Mouse (Mus musculus): ENCODE results near the gene Smyd3. TPM values are rescaled to one million over a fixed set of nuclear protein-coding genes. Genes with fewer than 3 reads are reported as not detected.

The Smyd3 gene
- polyA plus RNA-seq, 1 experiment from 2014 or later, result 18.3 TPM

DNA sequence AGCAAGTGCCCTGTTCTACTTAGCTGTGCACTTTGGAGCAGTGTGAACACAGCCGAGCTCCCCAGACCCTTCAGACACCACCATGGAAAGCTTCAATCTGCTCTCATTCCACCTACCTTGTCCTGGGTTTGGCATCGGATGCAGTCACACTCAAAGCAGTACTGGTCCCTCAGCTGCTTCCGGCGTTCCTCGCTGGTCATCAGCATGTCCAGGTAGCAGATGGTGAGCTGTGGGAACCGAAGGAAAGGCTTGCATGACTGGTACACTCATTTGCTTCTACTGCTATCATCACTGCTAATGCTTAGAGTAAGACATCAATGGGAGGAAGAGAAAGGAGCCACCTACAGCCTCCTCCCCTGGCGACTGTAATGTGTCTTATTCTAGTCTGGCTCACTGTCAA is 431.6 kb downstream of the Smyd3 start:
- no peak for TF ChIP-seq CTCF (IDR thresholded peaks at IDR 0.05; ENCODE audit: low read depth)
- Histone ChIP-seq H3K4me3 (replicated peaks; ENCODE audit: low read depth, low read length) (no peak overlapping the region), H3K4me2 (ENCODE audit: low read length) (no peak overlapping the region), H3K36me3 (ENCODE audit: insufficient read depth, low read length) (no peaks in the 10 kb centered on the region), H3K9ac (ENCODE audit: low read depth, low read length) (no peak overlapping the region), H3K27ac (no peak overlapping the region), H3K9me3 (replicated peaks; ENCODE audit: low read length) (no peaks in the 10 kb centered on the region), H3K27me3 (ENCODE audit: insufficient read depth, low read length) (no peaks in the 10 kb centered on the region), H3K4me1 (replicated peaks; ENCODE audit: insufficient read depth, low read length) (0 out of 2 replicates have a peak, but pooled peaks cover 9% of the 10 kb centered on the region)
- WGBS, result 90% methylated on average over 7 of the region's 7 CpGs
- DNase-seq (ENCODE audit: low spot score) (no peak), ATAC-seq (replicated peaks; ENCODE audit: low FRiP score, low read depth) (no peak)

DNA sequence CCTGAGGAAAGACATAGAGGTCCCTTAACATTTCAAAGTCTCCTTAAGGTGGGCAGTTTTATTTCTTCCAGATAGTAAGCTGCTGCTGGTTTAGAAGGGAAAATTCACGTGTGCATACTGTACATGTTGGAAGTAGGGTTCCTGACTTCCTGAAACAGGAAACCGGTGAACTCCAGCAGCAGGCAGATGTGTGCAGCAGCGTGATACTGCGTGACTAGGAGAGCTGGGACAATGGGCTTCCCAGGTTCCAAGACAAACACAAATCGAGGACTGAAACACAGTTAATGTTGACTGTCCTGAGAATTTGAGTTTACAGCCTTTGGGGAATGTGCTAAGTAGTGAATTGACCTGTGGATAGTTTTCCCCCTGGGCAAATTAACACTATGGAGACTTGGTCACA is 434.7 kb downstream of the Smyd3 start:
- 0 out of 2 replicates have a peak, but pooled peaks cover 9% of the 10 kb centered on the region for H3K4me1 ChIP-seq (replicated peaks; ENCODE audit: insufficient read depth, low read length)
- ATAC-seq (replicated peaks; ENCODE audit: low FRiP score, low read depth) (no peak), DNase-seq (ENCODE audit: low spot score) (peak; percentile 48)
- H3K4me2 ChIP-seq (ENCODE audit: low read length), result no peak overlapping the region
- no peak overlapping the region for H3K27ac ChIP-seq
- H3K36me3 ChIP-seq (ENCODE audit: insufficient read depth, low read length), result no peaks in the 10 kb centered on the region
- H3K27me3 ChIP-seq (ENCODE audit: insufficient read depth, low read length), result no peaks in the 10 kb centered on the region
- WGBS, result 16% methylated on average over 5 of the region's 5 CpGs
- H3K9me3 ChIP-seq (replicated peaks; ENCODE audit: low read length), result no peaks in the 10 kb centered on the region
- H3K4me3 ChIP-seq (replicated peaks; ENCODE audit: low read depth, low read length), result no peak overlapping the region
- no peak overlapping the region for H3K9ac ChIP-seq (ENCODE audit: low read depth, low read length)
- TF ChIP-seq CTCF (IDR thresholded peaks at IDR 0.05; ENCODE audit: low read depth), result no peak

DNA sequence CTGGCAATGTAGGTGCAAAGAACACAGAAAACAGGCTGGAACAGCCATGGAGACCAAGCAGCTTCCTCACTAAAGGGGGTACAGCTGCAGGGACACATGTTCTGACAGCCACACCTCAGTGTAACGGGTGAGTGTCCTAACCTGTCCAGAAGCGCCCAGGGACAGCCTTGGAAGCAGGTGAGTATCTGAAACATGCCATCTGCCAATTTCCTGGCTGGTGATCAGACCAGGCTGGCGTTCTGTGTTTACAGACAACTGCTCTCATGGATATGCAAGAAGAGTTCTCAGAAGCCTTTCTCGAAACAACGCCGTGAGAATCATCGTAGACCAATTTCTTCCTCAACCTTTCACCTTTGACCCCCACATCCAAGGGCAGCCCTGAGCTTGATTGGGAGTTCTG is 444.0 kb downstream of the Smyd3 start:
- H3K36me3 ChIP-seq (ENCODE audit: insufficient read depth, low read length), result no peaks in the 10 kb centered on the region
- no peaks in the 10 kb centered on the region for H3K27me3 ChIP-seq (ENCODE audit: insufficient read depth, low read length)
- H3K9ac ChIP-seq (ENCODE audit: low read depth, low read length), result no peak overlapping the region
- H3K4me1 ChIP-seq (replicated peaks; ENCODE audit: insufficient read depth, low read length), result no peaks in the 10 kb centered on the region
- no peak for TF ChIP-seq CTCF (IDR thresholded peaks at IDR 0.05; ENCODE audit: low read depth)
- H3K9me3 ChIP-seq (replicated peaks; ENCODE audit: low read length), result no peaks in the 10 kb centered on the region
- no peak overlapping the region for H3K4me3 ChIP-seq (replicated peaks; ENCODE audit: low read depth, low read length)
- DNase-seq (ENCODE audit: low spot score) (no peak), ATAC-seq (replicated peaks; ENCODE audit: low FRiP score, low read depth) (no peak)
- no peak overlapping the region for H3K4me2 ChIP-seq (ENCODE audit: low read length)
- 84% methylated on average over 7 of the region's 7 CpGs for WGBS
- no peak overlapping the region for H3K27ac ChIP-seq

DNA sequence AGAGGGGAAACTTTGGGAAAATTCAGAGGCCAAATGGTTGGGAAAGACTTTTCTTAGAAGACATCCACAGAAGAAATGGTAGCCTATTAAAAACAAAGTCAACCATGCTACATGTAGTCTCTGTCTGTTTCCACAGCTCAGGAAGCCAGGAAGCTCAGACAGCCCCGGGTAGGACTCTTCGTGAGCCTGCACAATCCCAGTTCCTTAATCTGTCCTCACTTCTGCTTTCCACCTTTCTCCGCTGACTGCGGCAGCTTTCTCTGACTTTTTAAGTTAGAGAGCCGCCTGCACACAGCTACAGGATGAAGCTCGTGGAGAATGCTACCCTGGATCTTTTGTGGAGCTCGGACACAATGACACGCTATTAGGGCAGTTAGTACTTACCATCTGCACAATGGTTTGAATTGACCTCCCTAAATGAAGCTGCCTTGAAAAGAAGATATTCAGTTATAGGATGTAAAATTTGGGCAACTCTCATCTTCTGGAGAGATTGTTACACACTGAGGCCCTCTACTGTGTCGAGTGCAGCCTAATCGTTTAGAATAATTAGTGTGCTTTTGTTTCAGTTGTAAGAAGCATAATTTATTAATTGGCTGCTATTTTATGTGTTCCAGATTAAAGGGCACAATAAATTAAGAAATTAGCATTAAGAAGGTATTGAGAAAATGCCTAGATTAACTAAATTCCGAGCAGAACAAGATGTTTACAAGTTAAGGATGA is 444.7 kb downstream of the Smyd3 start:
- Histone ChIP-seq H3K4me1 (replicated peaks; ENCODE audit: insufficient read depth, low read length) (no peaks in the 10 kb centered on the region), H3K27me3 (ENCODE audit: insufficient read depth, low read length) (no peaks in the 10 kb centered on the region), H3K36me3 (ENCODE audit: insufficient read depth, low read length) (no peaks in the 10 kb centered on the region), H3K4me2 (ENCODE audit: low read length) (no peak overlapping the region), H3K27ac (no peak overlapping the region), H3K4me3 (replicated peaks; ENCODE audit: low read depth, low read length) (no peak overlapping the region), H3K9ac (ENCODE audit: low read depth, low read length) (no peak overlapping the region), H3K9me3 (replicated peaks; ENCODE audit: low read length) (no peaks in the 10 kb centered on the region)
- no peak for ATAC-seq (replicated peaks; ENCODE audit: low FRiP score, low read depth)
- DNase-seq (ENCODE audit: low spot score), result no peak
- WGBS, result 58% methylated on average over 11 of the region's 11 CpGs
- TF ChIP-seq CTCF (IDR thresholded peaks at IDR 0.05; ENCODE audit: low read depth), result peak; percentile 23; the same call in 1 of the 2 replicates

DNA sequence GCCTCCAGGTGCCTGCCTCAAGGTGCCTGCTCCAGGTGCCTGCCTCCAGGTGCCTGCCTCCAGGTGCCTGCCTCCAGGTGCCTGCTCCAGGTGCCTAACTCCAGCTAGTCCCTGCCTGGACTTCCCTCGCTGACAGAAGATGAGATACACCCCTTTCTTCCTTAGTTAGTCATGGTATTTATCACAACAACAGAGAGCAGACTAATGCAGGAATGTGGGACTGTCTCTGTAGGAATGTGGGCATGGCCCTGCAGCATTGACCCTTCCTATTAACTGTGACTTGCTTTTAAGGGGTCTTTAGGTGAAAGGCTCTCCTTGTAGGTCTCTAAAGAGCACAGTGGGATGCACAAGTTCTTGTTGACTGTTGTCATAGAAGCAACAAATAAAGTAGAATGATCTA is 445.4 kb downstream of the Smyd3 start:
- H3K4me2 ChIP-seq (ENCODE audit: low read length), result no peak overlapping the region
- no peaks in the 10 kb centered on the region for H3K4me1 ChIP-seq (replicated peaks; ENCODE audit: insufficient read depth, low read length)
- H3K36me3 ChIP-seq (ENCODE audit: insufficient read depth, low read length), result no peaks in the 10 kb centered on the region
- H3K4me3 ChIP-seq (replicated peaks; ENCODE audit: low read depth, low read length), result no peak overlapping the region
- no peaks in the 10 kb centered on the region for H3K27me3 ChIP-seq (ENCODE audit: insufficient read depth, low read length)
- ATAC-seq (replicated peaks; ENCODE audit: low FRiP score, low read depth), result no peak
- TF ChIP-seq CTCF (IDR thresholded peaks at IDR 0.05; ENCODE audit: low read depth), result no peak
- no peak for DNase-seq (ENCODE audit: low spot score)
- H3K9me3 ChIP-seq (replicated peaks; ENCODE audit: low read length), result no peaks in the 10 kb centered on the region
- H3K9ac ChIP-seq (ENCODE audit: low read depth, low read length), result no peak overlapping the region
- WGBS, result 61% methylated on average over 1 of the region's 1 CpGs
- H3K27ac ChIP-seq, result no peak overlapping the region

DNA sequence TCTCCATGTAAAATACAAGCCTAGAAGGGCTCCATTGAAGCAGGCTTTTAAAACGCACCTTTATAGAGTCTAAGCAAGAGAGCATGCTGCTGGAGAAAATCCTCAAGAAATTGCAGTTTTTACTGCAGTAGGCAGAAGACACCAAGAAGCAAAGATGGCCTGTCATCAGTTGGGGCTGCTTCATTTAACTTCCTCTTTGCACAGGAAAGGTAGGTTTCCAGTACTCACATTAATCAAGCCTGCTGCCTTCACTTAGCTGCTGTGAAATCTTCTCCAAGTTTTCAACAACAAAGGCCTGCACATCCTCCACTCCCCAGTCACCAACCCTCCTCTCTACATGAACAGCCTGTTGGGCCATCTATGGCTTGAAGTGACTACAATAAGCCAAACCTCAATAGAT is 448.9 kb downstream of the Smyd3 start:
- no peak overlapping the region for H3K4me3 ChIP-seq (replicated peaks; ENCODE audit: low read depth, low read length)
- 91% methylated on average over 1 of the region's 1 CpGs for WGBS
- TF ChIP-seq CTCF (IDR thresholded peaks at IDR 0.05; ENCODE audit: low read depth), result no peak
- H3K4me1 ChIP-seq (replicated peaks; ENCODE audit: insufficient read depth, low read length), result no peaks in the 10 kb centered on the region
- ATAC-seq (replicated peaks; ENCODE audit: low FRiP score, low read depth) (no peak), DNase-seq (ENCODE audit: low spot score) (no peak)
- no peaks in the 10 kb centered on the region for H3K9me3 ChIP-seq (replicated peaks; ENCODE audit: low read length)
- no peaks in the 10 kb centered on the region for H3K27me3 ChIP-seq (ENCODE audit: insufficient read depth, low read length)
- H3K36me3 ChIP-seq (ENCODE audit: insufficient read depth, low read length), result no peaks in the 10 kb centered on the region
- no peak overlapping the region for H3K4me2 ChIP-seq (ENCODE audit: low read length)
- no peak overlapping the region for H3K9ac ChIP-seq (ENCODE audit: low read depth, low read length)
- H3K27ac ChIP-seq, result no peak overlapping the region

DNA sequence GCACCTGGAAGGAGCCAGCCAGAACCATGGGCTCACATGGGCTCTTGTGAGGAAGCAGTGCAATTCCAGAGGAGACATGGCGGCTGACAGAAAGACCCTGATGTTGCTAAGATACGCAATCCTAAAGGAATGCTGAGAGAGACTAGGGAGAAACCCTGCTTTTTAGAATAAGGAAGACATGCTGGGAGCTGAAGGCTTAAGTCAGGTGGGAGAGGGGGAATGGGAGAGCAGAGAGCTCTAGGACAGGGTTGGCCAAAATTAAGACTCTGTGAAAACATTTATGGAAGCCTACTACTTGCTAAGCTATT is 452.6 kb downstream of the Smyd3 start:
- TF ChIP-seq CTCF (IDR thresholded peaks at IDR 0.05; ENCODE audit: low read depth), result no peak
- Histone ChIP-seq H3K9me3 (replicated peaks; ENCODE audit: low read length) (no peaks in the 10 kb centered on the region), H3K4me1 (replicated peaks; ENCODE audit: insufficient read depth, low read length) (peaks cover 17% of the 10 kb centered on the region), H3K9ac (ENCODE audit: low read depth, low read length) (no peak overlapping the region), H3K4me3 (replicated peaks; ENCODE audit: low read depth, low read length) (no peak overlapping the region), H3K27me3 (ENCODE audit: insufficient read depth, low read length) (no peaks in the 10 kb centered on the region), H3K4me2 (ENCODE audit: low read length) (no peak overlapping the region), H3K27ac (no peak overlapping the region), H3K36me3 (ENCODE audit: insufficient read depth, low read length) (no peaks in the 10 kb centered on the region)
- ATAC-seq (replicated peaks; ENCODE audit: low FRiP score, low read depth) (no peak), DNase-seq (ENCODE audit: low spot score) (no peak)
- WGBS, result 97% methylated on average over 2 of the region's 2 CpGs
